Mouse (Mus musculus) stomach, postnatal 0 days (tissue): Measurements from ENCODE around the gene 4930470P17Rik.
"Not testable (repeated sequence)": the region's sequence is repeated elsewhere in the genome, so short reads cannot be mapped to it uniquely, and the experiment has no call there.

Source experiments
- CTCF ChIP-seq: IDR thresholded peaks from 2 replicates; pipeline ENCODE4 v1.5.1; 2016; ENCODE audit warnings: antibody characterized with exemption, low read depth, mild to moderate bottlenecking, moderate library complexity
- EP300 ChIP-seq: optimal IDR thresholded peaks from 2 replicates; pipeline ENCODE3; 2016; ENCODE audit warnings: antibody characterized with exemption

DNA sequence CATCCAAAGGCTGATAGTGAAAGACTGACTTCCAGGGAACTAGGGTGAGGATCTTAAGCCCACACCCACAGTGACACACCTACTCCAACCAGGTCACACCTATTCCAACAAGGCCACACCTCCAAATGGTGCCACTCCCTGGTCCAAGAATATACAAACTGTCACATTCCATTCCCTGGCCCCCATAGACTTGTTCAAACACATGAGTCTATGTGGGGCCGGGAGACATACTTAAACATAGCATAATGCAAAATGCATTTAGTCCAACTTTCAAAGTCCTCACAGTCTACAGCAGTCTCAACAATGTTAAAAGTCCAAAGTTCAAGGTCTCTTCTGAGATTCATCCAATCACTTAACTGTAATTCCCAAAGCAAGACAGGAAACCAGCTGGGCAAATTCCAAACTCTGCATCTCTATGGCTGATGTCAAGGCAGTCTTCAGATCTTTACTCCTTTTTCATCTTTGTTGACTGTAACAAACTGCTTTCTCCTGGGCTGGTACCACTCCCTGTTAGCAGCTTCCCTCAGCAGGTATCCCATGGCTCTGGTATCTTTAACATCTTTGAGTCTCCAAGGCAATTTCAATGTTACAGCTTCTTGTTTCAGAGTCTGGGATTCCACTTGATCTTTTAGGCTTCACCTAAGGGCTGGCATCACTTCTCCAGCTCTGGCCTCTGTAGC is 22.5 kb upstream of the 4930470P17Rik start:
- not testable (repeated sequence) for TF ChIP-seq EP300, CTCF
